Mouse (Mus musculus): ENCODE results near the gene Abat. TPM values are rescaled to one million over a fixed set of nuclear protein-coding genes. Genes with fewer than 3 reads are reported as not detected.

The Abat gene
- polyA plus RNA-seq, 1 experiment: 9.5 TPM

DNA sequence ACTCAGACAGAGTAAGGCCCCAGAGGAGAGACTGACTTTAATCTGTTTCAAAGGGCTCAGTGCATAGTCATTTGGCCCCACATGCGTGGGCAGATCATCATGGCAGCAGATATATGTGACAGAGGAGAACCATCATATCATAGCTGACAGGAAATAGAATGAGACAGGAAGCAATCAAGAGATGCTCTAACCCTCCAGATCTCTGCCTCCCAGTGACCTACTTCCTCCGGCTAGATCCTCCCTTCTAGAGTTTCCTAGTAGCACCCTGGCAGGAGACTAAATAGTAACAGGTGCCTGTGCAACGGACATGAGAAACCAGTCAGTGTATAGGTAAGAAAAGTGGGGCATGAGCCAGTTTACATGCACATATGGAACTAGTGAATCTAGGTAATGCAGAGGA lies 97.2 kb downstream of the Abat start:
- peak; percentile 30 for DNase-seq
- WGBS: 39% methylated on average over 3 of the region's 3 CpGs
- Histone ChIP-seq H3K27me3 (ENCODE audit: control insufficient read depth, insufficient read depth, low read length) (no peaks in the 10 kb centered on the region), H3K27ac (ENCODE audit: control insufficient read depth, insufficient read depth, low read length) (peak overlapping the region; percentile 83), H3K4me1 (replicated peaks; ENCODE audit: control insufficient read depth, insufficient read depth, low read length) (peaks cover 10% of the 10 kb centered on the region), H3K36me3 (ENCODE audit: control insufficient read depth, insufficient read depth, low read length) (no peaks in the 10 kb centered on the region), H3K4me3 (ENCODE audit: control insufficient read depth, insufficient read depth, low read length) (no peak overlapping the region)
- TF ChIP-seq POLR2A (IDR thresholded peaks at IDR 0.05; ENCODE audit: control insufficient read depth, extremely low read depth, insufficient read depth, low read length, poor library complexity) (no peak), CTCF (IDR thresholded peaks at IDR 0.05; ENCODE audit: borderline replicate concordance, control insufficient read depth, extremely low read depth, insufficient read depth, low read length, poor library complexity) (no peak)

DNA sequence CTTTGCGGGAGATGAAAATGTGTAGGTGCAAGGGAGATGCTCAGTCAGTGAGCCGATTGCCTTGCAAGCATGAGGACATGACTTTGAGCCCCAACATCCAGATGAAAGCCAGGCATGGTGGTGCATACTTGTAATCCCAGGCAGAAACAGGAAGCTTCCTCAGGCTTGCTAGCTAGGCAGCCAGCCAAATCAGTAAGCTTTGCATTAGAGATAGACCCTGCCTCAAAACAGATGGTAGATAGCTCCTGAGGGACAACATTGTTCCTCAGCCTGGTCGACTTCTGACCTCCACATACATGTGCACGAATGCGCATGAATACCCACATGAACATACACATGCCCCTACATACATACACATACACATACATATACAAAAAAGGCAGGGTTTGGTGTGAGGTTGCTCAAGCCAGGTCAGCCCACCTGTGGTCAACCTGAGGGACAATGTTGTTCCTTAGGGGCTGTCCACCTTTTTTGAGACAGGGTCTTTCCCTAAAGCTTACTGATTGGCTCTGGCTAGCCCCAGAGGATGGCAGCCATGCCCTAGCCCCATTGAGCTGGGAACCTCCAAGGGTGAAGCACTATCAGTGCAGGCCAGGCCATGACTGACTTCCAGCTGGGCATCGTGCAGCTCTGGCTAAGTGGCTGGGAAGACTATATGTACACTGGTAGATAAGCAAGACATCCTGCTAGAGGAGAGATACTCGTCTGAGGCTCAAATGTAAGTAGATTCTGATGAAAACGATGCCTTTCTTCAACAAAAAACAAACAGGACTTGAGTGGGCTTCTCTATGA lies 99.2 kb downstream of the Abat start:
- TF ChIP-seq POLR2A (IDR thresholded peaks at IDR 0.05; ENCODE audit: control insufficient read depth, extremely low read depth, insufficient read depth, low read length, poor library complexity): no peak
- no peak for TF ChIP-seq CTCF (IDR thresholded peaks at IDR 0.05; ENCODE audit: borderline replicate concordance, control insufficient read depth, extremely low read depth, insufficient read depth, low read length, poor library complexity)
- no peaks in the 10 kb centered on the region for H3K27me3 ChIP-seq (ENCODE audit: control insufficient read depth, insufficient read depth, low read length)
- no peak overlapping the region for H3K4me3 ChIP-seq (ENCODE audit: control insufficient read depth, insufficient read depth, low read length)
- no peak overlapping the region for H3K27ac ChIP-seq (ENCODE audit: control insufficient read depth, insufficient read depth, low read length)
- peaks cover 13% of the 10 kb centered on the region for H3K4me1 ChIP-seq (replicated peaks; ENCODE audit: control insufficient read depth, insufficient read depth, low read length)
- WGBS: 87% methylated on average over 8 of the region's 8 CpGs
- H3K36me3 ChIP-seq (ENCODE audit: control insufficient read depth, insufficient read depth, low read length): no peaks in the 10 kb centered on the region
- no peak for DNase-seq

DNA sequence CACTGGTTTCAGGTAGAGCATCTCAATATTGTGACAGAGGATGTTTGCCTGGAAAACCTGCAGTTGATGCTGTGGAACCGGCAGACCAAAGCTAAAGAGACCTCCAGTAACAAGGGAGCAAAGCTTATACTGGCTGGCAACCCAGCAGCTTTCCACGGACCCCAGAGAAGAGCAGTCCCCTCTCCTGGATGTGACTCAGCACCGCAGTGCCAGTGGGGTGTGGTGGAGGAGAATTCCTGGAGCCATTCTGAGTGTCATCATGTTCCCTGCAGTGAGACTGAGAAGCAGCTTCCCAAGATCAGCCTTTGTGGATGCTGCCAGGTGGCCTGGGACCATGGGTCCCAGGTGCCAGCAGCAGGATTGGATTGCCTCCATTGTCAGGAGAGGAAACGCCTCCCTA lies 99.8 kb downstream of the Abat start:
- Histone ChIP-seq H3K4me3 (ENCODE audit: control insufficient read depth, insufficient read depth, low read length) (no peak overlapping the region), H3K36me3 (ENCODE audit: control insufficient read depth, insufficient read depth, low read length) (no peaks in the 10 kb centered on the region), H3K4me1 (replicated peaks; ENCODE audit: control insufficient read depth, insufficient read depth, low read length) (peaks cover 13% of the 10 kb centered on the region), H3K27ac (ENCODE audit: control insufficient read depth, insufficient read depth, low read length) (no peak overlapping the region), H3K27me3 (ENCODE audit: control insufficient read depth, insufficient read depth, low read length) (no peaks in the 10 kb centered on the region)
- DNase-seq: no peak
- no peak for TF ChIP-seq POLR2A (IDR thresholded peaks at IDR 0.05; ENCODE audit: control insufficient read depth, extremely low read depth, insufficient read depth, low read length, poor library complexity)
- no peak for TF ChIP-seq CTCF (IDR thresholded peaks at IDR 0.05; ENCODE audit: borderline replicate concordance, control insufficient read depth, extremely low read depth, insufficient read depth, low read length, poor library complexity)
- WGBS: 94% methylated on average over 4 of the region's 4 CpGs

DNA sequence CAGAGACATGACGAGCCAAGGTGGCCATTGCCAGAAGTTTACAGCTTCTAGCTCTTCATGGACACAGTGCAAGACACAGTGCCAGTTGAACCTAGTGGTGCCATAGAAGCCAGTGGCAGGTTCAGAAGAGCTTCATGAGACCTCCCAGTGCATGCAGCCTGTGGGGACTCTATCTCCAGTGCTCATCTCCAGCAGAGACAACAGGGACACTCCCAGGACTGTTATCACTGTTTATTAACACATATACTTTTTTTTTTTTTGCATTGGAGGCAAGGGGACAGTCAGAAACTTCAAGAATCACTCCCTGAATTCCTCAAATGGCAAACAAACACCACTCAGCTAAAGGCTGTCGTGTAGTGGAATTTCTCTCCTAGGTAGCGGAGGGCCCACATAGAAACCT lies 100.2 kb downstream of the Abat start:
- Histone ChIP-seq H3K27me3 (ENCODE audit: control insufficient read depth, insufficient read depth, low read length) (no peaks in the 10 kb centered on the region), H3K4me3 (ENCODE audit: control insufficient read depth, insufficient read depth, low read length) (no peak overlapping the region), H3K36me3 (ENCODE audit: control insufficient read depth, insufficient read depth, low read length) (no peaks in the 10 kb centered on the region), H3K27ac (ENCODE audit: control insufficient read depth, insufficient read depth, low read length) (no peak overlapping the region), H3K4me1 (replicated peaks; ENCODE audit: control insufficient read depth, insufficient read depth, low read length) (peaks cover 13% of the 10 kb centered on the region)
- TF ChIP-seq POLR2A (IDR thresholded peaks at IDR 0.05; ENCODE audit: control insufficient read depth, extremely low read depth, insufficient read depth, low read length, poor library complexity) (no peak), CTCF (IDR thresholded peaks at IDR 0.05; ENCODE audit: borderline replicate concordance, control insufficient read depth, extremely low read depth, insufficient read depth, low read length, poor library complexity) (no peak)
- DNase-seq: no peak
- WGBS: 89% methylated on average over 3 of the region's 3 CpGs

DNA sequence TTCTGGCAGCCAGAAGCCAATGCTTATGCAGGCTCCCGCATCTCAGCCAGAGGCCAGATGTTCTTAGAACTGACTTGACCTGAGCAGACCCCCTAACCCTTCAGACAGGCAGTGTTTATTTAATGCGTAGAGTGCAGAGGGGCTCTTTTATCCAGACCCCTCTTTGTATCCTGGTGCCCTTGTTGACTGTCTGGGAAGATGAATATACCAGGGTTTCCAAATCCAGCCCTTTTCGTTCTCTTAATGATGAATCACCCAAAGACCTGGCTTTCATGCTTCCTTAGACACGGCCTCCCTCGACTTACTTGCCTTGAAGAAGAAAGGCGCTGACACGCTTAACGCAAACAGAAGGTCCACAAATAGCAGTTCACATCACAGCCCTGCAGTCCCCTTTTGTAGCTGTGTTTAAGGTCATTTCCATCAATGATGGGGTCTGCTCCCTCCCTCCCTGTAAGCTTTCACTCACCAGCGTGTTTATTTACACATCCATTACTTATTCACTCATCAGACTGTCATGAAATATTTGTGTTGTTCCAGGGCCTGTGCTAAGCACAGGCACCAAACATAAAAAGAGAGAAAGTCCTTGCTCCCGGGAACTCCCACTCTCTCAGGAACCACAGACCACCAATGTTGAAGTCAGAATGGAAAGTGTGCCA lies 106.6 kb downstream of the Abat start:
- Histone ChIP-seq H3K4me3 (ENCODE audit: control insufficient read depth, insufficient read depth, low read length) (no peak overlapping the region), H3K27me3 (ENCODE audit: control insufficient read depth, insufficient read depth, low read length) (no peaks in the 10 kb centered on the region), H3K36me3 (ENCODE audit: control insufficient read depth, insufficient read depth, low read length) (no peaks in the 10 kb centered on the region), H3K4me1 (replicated peaks; ENCODE audit: control insufficient read depth, insufficient read depth, low read length) (peaks cover 3% of the 10 kb centered on the region), H3K27ac (ENCODE audit: control insufficient read depth, insufficient read depth, low read length) (no peak overlapping the region)
- TF ChIP-seq CTCF (IDR thresholded peaks at IDR 0.05; ENCODE audit: borderline replicate concordance, control insufficient read depth, extremely low read depth, insufficient read depth, low read length, poor library complexity) (no peak), POLR2A (IDR thresholded peaks at IDR 0.05; ENCODE audit: control insufficient read depth, extremely low read depth, insufficient read depth, low read length, poor library complexity) (no peak)
- 88% methylated on average over 10 of the region's 10 CpGs for WGBS
- DNase-seq: no peak

DNA sequence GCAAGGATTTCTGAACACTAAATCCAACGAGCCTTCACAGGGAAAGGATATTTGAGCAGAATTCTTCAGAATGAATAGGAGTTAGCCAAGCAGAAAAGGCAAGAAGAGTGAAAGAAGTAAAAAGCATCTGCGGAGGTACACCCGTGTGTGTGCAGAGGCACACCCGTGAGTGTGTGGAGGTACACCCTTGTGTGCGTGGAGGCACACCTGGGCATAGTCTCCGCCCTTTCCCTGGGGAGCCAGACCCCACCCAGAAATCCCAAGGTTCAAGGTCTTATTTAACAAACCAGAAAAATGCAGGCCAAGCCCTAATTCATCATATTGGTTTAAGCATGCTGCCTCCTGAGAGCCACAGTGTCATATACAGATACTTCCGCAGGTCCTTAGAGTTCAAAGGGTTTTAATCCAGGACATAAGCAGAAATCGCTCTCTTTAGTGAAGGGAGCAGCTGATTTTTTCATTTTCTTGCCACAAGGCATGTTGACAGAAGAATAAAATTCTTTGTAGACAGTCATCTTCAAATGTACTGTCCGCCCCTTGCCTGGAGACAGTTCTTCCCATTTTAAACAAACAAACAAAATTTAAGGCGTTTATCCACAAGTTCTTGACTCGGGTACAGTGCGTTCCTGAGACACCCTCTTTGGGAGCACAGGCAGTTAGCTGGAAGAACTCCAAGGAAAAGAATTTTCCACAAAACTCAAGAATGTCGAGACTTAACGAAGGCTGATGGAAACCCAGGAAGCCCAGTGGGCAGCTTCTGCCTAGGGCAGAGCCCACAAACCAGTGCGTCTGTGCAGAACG lies 107.3 kb downstream of the Abat start:
- Histone ChIP-seq H3K4me1 (replicated peaks; ENCODE audit: control insufficient read depth, insufficient read depth, low read length) (peaks cover 3% of the 10 kb centered on the region), H3K27me3 (ENCODE audit: control insufficient read depth, insufficient read depth, low read length) (no peaks in the 10 kb centered on the region), H3K36me3 (ENCODE audit: control insufficient read depth, insufficient read depth, low read length) (no peaks in the 10 kb centered on the region), H3K4me3 (ENCODE audit: control insufficient read depth, insufficient read depth, low read length) (no peak overlapping the region), H3K27ac (ENCODE audit: control insufficient read depth, insufficient read depth, low read length) (no peak overlapping the region)
- no peak for DNase-seq
- no peak for TF ChIP-seq POLR2A (IDR thresholded peaks at IDR 0.05; ENCODE audit: control insufficient read depth, extremely low read depth, insufficient read depth, low read length, poor library complexity)
- no peak for TF ChIP-seq CTCF (IDR thresholded peaks at IDR 0.05; ENCODE audit: borderline replicate concordance, control insufficient read depth, extremely low read depth, insufficient read depth, low read length, poor library complexity)
- 90% methylated on average over 16 of the region's 16 CpGs for WGBS

Data from thymus, adult 2 months (tissue).